Mouse (Mus musculus): ENCODE measurements at regions not wholly inside any gene's neighbourhood (a gene's known extent, or its start where the extent isn't known, plus 50 kb on each side); places are given as distances from the start of the nearest gene placed in this dataset.
A peak's percentile ranks its signal among the peaks of the same experiment; 100 is the strongest.

- Histone ChIP-seq H3K27ac (no peak overlapping the region), H3K9me3 (ENCODE audit: control insufficient read depth, low read length) (no peaks in the 10 kb centered on the region), H3K4me2 (ENCODE audit: low read depth) (no peak overlapping the region), H3K4me1 (replicated peaks; ENCODE audit: control insufficient read depth in 2 of 2, insufficient read depth in 2 of 2, low read length in 1 of 2) (no peaks in the 10 kb centered on the region), H3K36me3 (replicated peaks; ENCODE audit: control insufficient read depth, insufficient read depth, low read depth) (no peaks in the 10 kb centered on the region), H3K4me3 (ENCODE audit: insufficient read depth in 1 of 2, low read depth in 2 of 2, low read length in 2 of 2) (no peak overlapping the region), H3K27me3 (ENCODE audit: control insufficient read depth, insufficient read depth, low read length) (no peaks in the 10 kb centered on the region), H3K9ac (replicated peaks) (no peak overlapping the region)
- TF ChIP-seq CTCF (IDR thresholded peaks at IDR 0.05; ENCODE audit: low read depth), result no peak
- no peak for TF ChIP-seq EP300 (IDR thresholded peaks at IDR 0.05; ENCODE audit: low read depth)
- ATAC-seq (ENCODE audit: insufficient read depth), result no peak
- peak in 1 of 3 experiments; percentile 3 for DNase-seq (ENCODE audit: low read depth in 3 of 3, low spot score in 3 of 3)
- WGBS (ENCODE audit: insufficient replicate concordance), result 46% methylated on average over 6 of the region's 6 CpGs
These were observed 161.1 kb downstream of the Xpnpep1 start for GRCm38 (mm10) chr19:52878812-52879502.

GRCm38 (mm10) chr19:52866635-52867034 lies 173.4 kb downstream of the Xpnpep1 start:
- Histone ChIP-seq H3K9me3 (ENCODE audit: control insufficient read depth, low read length) (no peaks in the 10 kb centered on the region), H3K27me3 (ENCODE audit: control insufficient read depth, insufficient read depth, low read length) (no peaks in the 10 kb centered on the region), H3K4me2 (ENCODE audit: low read depth) (no peak overlapping the region), H3K4me3 (ENCODE audit: insufficient read depth in 1 of 2, low read depth in 2 of 2, low read length in 2 of 2) (no peak overlapping the region), H3K9ac (replicated peaks) (no peak overlapping the region), H3K27ac (no peak overlapping the region), H3K36me3 (replicated peaks; ENCODE audit: control insufficient read depth, insufficient read depth, low read depth) (no peaks in the 10 kb centered on the region), H3K4me1 (replicated peaks; ENCODE audit: control insufficient read depth in 2 of 2, insufficient read depth in 2 of 2, low read length in 1 of 2) (no peaks in the 10 kb centered on the region)
- TF ChIP-seq EP300 (IDR thresholded peaks at IDR 0.05; ENCODE audit: low read depth) (no peak), CTCF (IDR thresholded peaks at IDR 0.05; ENCODE audit: low read depth) (no peak)
- WGBS (ENCODE audit: insufficient replicate concordance), result 50% methylated on average over 1 of the region's 1 CpGs
- DNase-seq (ENCODE audit: low read depth in 3 of 3, low spot score in 3 of 3), result no peak
- ATAC-seq (ENCODE audit: insufficient read depth), result no peak

DNA sequence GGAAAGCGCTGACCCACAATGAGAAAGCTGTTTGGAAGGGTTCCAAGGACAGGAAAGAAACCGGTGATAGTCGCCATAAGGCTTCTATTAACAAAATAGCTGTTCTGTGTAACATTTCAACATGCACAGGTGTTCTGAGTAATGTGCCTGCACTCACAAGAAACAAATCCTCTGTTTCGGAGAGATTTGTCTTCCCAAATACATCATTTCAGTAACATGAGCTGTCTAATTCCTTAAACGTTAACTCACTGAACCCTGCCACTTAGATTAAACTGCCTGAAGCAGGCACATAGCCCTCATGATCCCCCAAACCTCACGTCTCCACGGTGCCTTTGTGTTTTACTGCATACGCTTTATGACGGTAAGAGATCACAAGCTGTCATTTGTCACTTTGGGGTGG lies 178.4 kb downstream of the Xpnpep1 start:
- 69% methylated on average over 9 of the region's 9 CpGs for WGBS (ENCODE audit: insufficient replicate concordance)
- DNase-seq (ENCODE audit: low read depth in 3 of 3, low spot score in 3 of 3), result no peak
- TF ChIP-seq CTCF (IDR thresholded peaks at IDR 0.05; ENCODE audit: low read depth) (no peak), EP300 (IDR thresholded peaks at IDR 0.05; ENCODE audit: low read depth) (no peak)
- Histone ChIP-seq H3K4me3 (ENCODE audit: insufficient read depth in 1 of 2, low read depth in 2 of 2, low read length in 2 of 2) (no peak overlapping the region), H3K27ac (no peak overlapping the region), H3K27me3 (ENCODE audit: control insufficient read depth, insufficient read depth, low read length) (no peaks in the 10 kb centered on the region), H3K9me3 (ENCODE audit: control insufficient read depth, low read length) (no peaks in the 10 kb centered on the region), H3K9ac (replicated peaks) (no peak overlapping the region), H3K36me3 (replicated peaks; ENCODE audit: control insufficient read depth, insufficient read depth, low read depth) (no peaks in the 10 kb centered on the region), H3K4me2 (ENCODE audit: low read depth) (no peak overlapping the region), H3K4me1 (replicated peaks; ENCODE audit: control insufficient read depth in 2 of 2, insufficient read depth in 2 of 2, low read length in 1 of 2) (no peaks in the 10 kb centered on the region)
- ATAC-seq (ENCODE audit: insufficient read depth), result no peak

DNA sequence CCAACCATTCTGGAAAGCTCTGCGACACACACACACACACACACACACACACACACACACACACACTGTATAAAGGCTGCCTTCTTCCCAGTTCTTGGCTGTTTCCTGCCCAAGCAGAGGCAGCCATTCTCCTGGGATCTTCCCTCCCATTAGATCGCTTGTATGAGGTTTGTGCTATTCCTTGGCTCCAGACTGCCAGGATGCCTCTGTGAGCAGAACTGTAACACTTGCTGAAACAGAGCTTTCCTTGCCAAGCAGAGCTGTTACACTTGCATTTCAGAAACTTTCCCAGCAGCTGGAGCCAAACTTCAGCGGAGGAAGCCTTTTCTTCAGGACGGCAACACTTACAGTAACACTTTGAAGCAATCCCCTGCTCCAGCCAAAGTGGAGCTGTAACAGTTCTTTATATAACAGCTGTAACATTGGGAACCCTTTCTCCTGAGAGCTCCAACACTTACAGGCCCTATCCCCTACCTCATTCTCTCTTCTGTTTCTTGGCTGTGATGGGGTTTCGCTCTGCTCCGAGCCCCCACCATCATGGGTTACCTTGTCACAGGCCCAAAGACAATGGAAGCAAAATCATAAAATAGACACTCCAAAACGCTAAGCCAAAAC lies 185.8 kb downstream of the Xpnpep1 start:
- no peaks in the 10 kb centered on the region for H3K27me3 ChIP-seq (ENCODE audit: control insufficient read depth, insufficient read depth, low read length)
- no peaks in the 10 kb centered on the region for H3K4me1 ChIP-seq (replicated peaks; ENCODE audit: control insufficient read depth in 2 of 2, insufficient read depth in 2 of 2, low read length in 1 of 2)
- no peaks in the 10 kb centered on the region for H3K36me3 ChIP-seq (replicated peaks; ENCODE audit: control insufficient read depth, insufficient read depth, low read depth)
- H3K9ac ChIP-seq (replicated peaks), result no peak overlapping the region
- TF ChIP-seq CTCF (IDR thresholded peaks at IDR 0.05; ENCODE audit: low read depth) (no peak), EP300 (IDR thresholded peaks at IDR 0.05; ENCODE audit: low read depth) (no peak)
- WGBS (ENCODE audit: insufficient replicate concordance), result 66% methylated on average over 7 of the region's 7 CpGs
- H3K4me3 ChIP-seq (ENCODE audit: insufficient read depth in 1 of 2, low read depth in 2 of 2, low read length in 2 of 2), result no peak overlapping the region
- no peak overlapping the region for H3K4me2 ChIP-seq (ENCODE audit: low read depth)
- H3K27ac ChIP-seq, result no peak overlapping the region
- H3K9me3 ChIP-seq (ENCODE audit: control insufficient read depth, low read length), result no peaks in the 10 kb centered on the region
- ATAC-seq (ENCODE audit: insufficient read depth) (no peak), DNase-seq (ENCODE audit: low read depth in 3 of 3, low spot score in 3 of 3) (no peak)

- Histone ChIP-seq H3K27ac (no peak overlapping the region), H3K4me1 (replicated peaks; ENCODE audit: control insufficient read depth in 2 of 2, insufficient read depth in 2 of 2, low read length in 1 of 2) (no peaks in the 10 kb centered on the region), H3K36me3 (replicated peaks; ENCODE audit: control insufficient read depth, insufficient read depth, low read depth) (no peaks in the 10 kb centered on the region), H3K4me3 (ENCODE audit: insufficient read depth in 1 of 2, low read depth in 2 of 2, low read length in 2 of 2) (no peak overlapping the region), H3K27me3 (ENCODE audit: control insufficient read depth, insufficient read depth, low read length) (no peaks in the 10 kb centered on the region), H3K9ac (replicated peaks) (no peak overlapping the region), H3K4me2 (ENCODE audit: low read depth) (no peak overlapping the region), H3K9me3 (ENCODE audit: control insufficient read depth, low read length) (no peaks in the 10 kb centered on the region)
- TF ChIP-seq EP300 (IDR thresholded peaks at IDR 0.05; ENCODE audit: low read depth) (no peak), CTCF (IDR thresholded peaks at IDR 0.05; ENCODE audit: low read depth) (no peak)
- DNase-seq (ENCODE audit: low read depth in 3 of 3, low spot score in 3 of 3) (no peak), ATAC-seq (ENCODE audit: insufficient read depth) (no peak)
- 71% methylated on average over 7 of the region's 7 CpGs for WGBS (ENCODE audit: insufficient replicate concordance)
These were observed 223.8 kb downstream of the Xpnpep1 start for GRCm38 (mm10) chr19:52816202-52816601.
